Mouse (Mus musculus) spleen, adult 2 months (tissue): ENCODE data around the gene Etv6.

ENCODE experiments used
- CTCF ChIP-seq: fragments of 200-500 bp; IDR thresholded peaks from 2 replicates; pipeline ENCODE4 v1.5.1; 2011; ENCODE audit warnings: mild to moderate bottlenecking, inconsistent platforms; ENCODE audit not compliant: insufficient read depth, insufficient read length, insufficient replicate concordance; ENCODE audit errors: extremely low read depth
- POLR2A ChIP-seq: fragments of 200-500 bp; IDR thresholded peaks from 2 replicates; pipeline ENCODE4 v1.6.1; 2011; ENCODE audit warnings: low read depth, low read length, inconsistent platforms

- no peak for TF ChIP-seq CTCF
- no peak for TF ChIP-seq POLR2A
These were observed 16.4 kb downstream of the Etv6 start for GRCm38 (mm10) chr6:134051950-134052349.
